Mouse (Mus musculus) small intestine, adult 2 months (tissue): ENCODE measurements around the gene Rnf31. TPM values are rescaled to one million over a fixed set of nuclear protein-coding genes. Genes with fewer than 3 reads are reported as not detected.

Experiments used
- H3K27ac ChIP-seq: fragments of 200-500 bp; 2 replicates; pipeline ENCODE4 v1.5.1; 2012; ENCODE audit warnings: low read depth, low read length, control low read depth, inconsistent platforms; ENCODE audit not compliant: insufficient read depth
- H3K27me3 ChIP-seq: fragments of 200-500 bp; 2 replicates; pipeline ENCODE4 v1.6.1; 2012; ENCODE audit warnings: mild to moderate bottlenecking, moderate library complexity, low read length, inconsistent platforms; ENCODE audit not compliant: control insufficient read depth, insufficient read depth
- H3K36me3 ChIP-seq: fragments of 200-500 bp; 2 replicates; pipeline ENCODE4 v1.6.1; 2012; ENCODE audit warnings: mild to moderate bottlenecking, low read length, control low read depth, inconsistent platforms; ENCODE audit not compliant: control insufficient read depth, insufficient read depth
- H3K4me1 ChIP-seq: fragments of 200-500 bp; 2 replicates; pipeline ENCODE4 v1.6.1; 2012; ENCODE audit warnings: low read length, inconsistent platforms, mixed read lengths; ENCODE audit not compliant: control insufficient read depth, insufficient read depth, insufficient read length
- H3K4me3 ChIP-seq: fragments of 200-500 bp; 2 replicates; pipeline ENCODE4 v1.5.1; 2012; ENCODE audit warnings: low read depth, mild to moderate bottlenecking, control low read depth, inconsistent platforms, low read length, moderate library complexity
- CTCF ChIP-seq: fragments of 200-500 bp; IDR thresholded peaks from 2 replicates; pipeline ENCODE4 v1.5.1; 2012; ENCODE audit warnings: low read depth, mild to moderate bottlenecking, control low read depth, inconsistent platforms, low read length, moderate library complexity, mixed read lengths; ENCODE audit not compliant: insufficient replicate concordance, insufficient read length; ENCODE audit errors: extremely low read depth
- POLR2A ChIP-seq: fragments of 200-500 bp; IDR thresholded peaks from 2 replicates; pipeline ENCODE4 v1.6.1; 2012; ENCODE audit warnings: low read depth, mild to moderate bottlenecking, control low read depth, inconsistent platforms, low read length, moderate library complexity
- WGBS: fragments of 180-500 bp; shearing (Covaris S2); methylation state at CpG from one replicate; pipeline ENCODE4 v1.1.7; 2018; 5-methylcytosine and 5-hydroxymethylcytosine counted together
- polyA plus RNA-seq: library from polyadenylated mRNA; depleted of rRNA; stranded (reverse); fragments of >200 nt; gene quantifications from 2 replicates; pipeline ENCODE4 v1.2.3, GENCODE M21; 2012

Gene Rnf31
- polyA plus RNA-seq, 1 experiment, result 65.8 TPM

GRCm38 (mm10) chr14:55637795-55638194 is 46.3 kb downstream of the Rnf31 start, which contains the start of gene Gm49378:
TSS of gene Gm49378 (minus strand) at chr14:55637895.
- Histone ChIP-seq H3K4me3 (no peak within 1 kb of the TSS), H3K27me3 (no peaks in the 10 kb centered on the region), H3K36me3 (peaks cover 41% of the 10 kb centered on the region), H3K4me1 (peaks cover 7% of the 10 kb centered on the region), H3K27ac (no peak within 1 kb of the TSS)
- WGBS, result 95% methylated on average over 9 of the region's 9 CpGs
- TF ChIP-seq CTCF (no peak), POLR2A (no peak)

- Histone ChIP-seq H3K27me3 (no peaks in the 10 kb centered on the region), H3K36me3 (peaks cover 34% of the 10 kb centered on the region), H3K27ac (no peak overlapping the region), H3K4me1 (peaks cover 11% of the 10 kb centered on the region; the same call in 1 of the 2 replicates), H3K4me3 (no peak overlapping the region)
- WGBS, result 96% methylated on average over 14 of the region's 14 CpGs
- TF ChIP-seq CTCF (no peak), POLR2A (no peak)
Observed at GRCm38 (mm10) chr14:55640816-55641215, 49.3 kb downstream of the Rnf31 start.

GRCm38 (mm10) chr14:55641291-55641690 is 49.8 kb downstream of the Rnf31 start:
- peaks cover 11% of the 10 kb centered on the region; the same call in 1 of the 2 replicates for H3K4me1 ChIP-seq
- no peaks in the 10 kb centered on the region for H3K27me3 ChIP-seq
- WGBS, result 92% methylated on average over 13 of the region's 13 CpGs
- H3K4me3 ChIP-seq, result no peak overlapping the region
- TF ChIP-seq CTCF (no peak), POLR2A (no peak)
- no peak overlapping the region for H3K27ac ChIP-seq
- peaks cover 32% of the 10 kb centered on the region for H3K36me3 ChIP-seq

- H3K4me1 ChIP-seq, result peaks cover 11% of the 10 kb centered on the region; the same call in 1 of the 2 replicates
- 12% methylated on average over 8 of the region's 8 CpGs for WGBS
- peaks cover 31% of the 10 kb centered on the region for H3K36me3 ChIP-seq
- H3K4me3 ChIP-seq, result peak overlapping the region; percentile 93
- TF ChIP-seq CTCF, result no peak
- no peak for TF ChIP-seq POLR2A
- peak overlapping the region; percentile 97 for H3K27ac ChIP-seq
- H3K27me3 ChIP-seq, result no peaks in the 10 kb centered on the region
Observed at GRCm38 (mm10) chr14:55642679-55643059, 51.2 kb downstream of the Rnf31 start.

GRCm38 (mm10) chr14:55643060-55643907 is 51.8 kb downstream of the Rnf31 start, which contains the start of gene Tm9sf1:
TSS of gene Tm9sf1 (minus strand) at chr14:55643806.
- WGBS, result under 1% methylated on average over 89 of the region's 89 CpGs
- H3K4me1 ChIP-seq, result peaks cover 11% of the 10 kb centered on the region; the same call in 1 of the 2 replicates
- H3K27me3 ChIP-seq, result no peaks in the 10 kb centered on the region
- peaks cover 26% of the 10 kb centered on the region for H3K36me3 ChIP-seq
- H3K27ac ChIP-seq, result peak within 1 kb of the TSS; percentile 97
- H3K4me3 ChIP-seq, result peak within 1 kb of the TSS; percentile 93
- TF ChIP-seq CTCF (no peak), POLR2A (peak; percentile 12; the same call in 1 of the 2 replicates)

GRCm38 (mm10) chr14:55644261-55644888 is 52.9 kb downstream of the Rnf31 start:
- Histone ChIP-seq H3K27ac (peak overlapping the region; percentile 45), H3K36me3 (peaks cover 19% of the 10 kb centered on the region), H3K4me1 (peaks cover 14% of the 10 kb centered on the region; the same call in 1 of the 2 replicates), H3K27me3 (no peaks in the 10 kb centered on the region), H3K4me3 (peak overlapping the region; percentile 93)
- 3% methylated on average over 17 of the region's 17 CpGs for WGBS
- no peak for TF ChIP-seq POLR2A
- TF ChIP-seq CTCF, result no peak

- H3K27ac ChIP-seq, result no peak within 1 kb of the TSS
- H3K36me3 ChIP-seq, result peaks cover 1% of the 10 kb centered on the region; the same call in 1 of the 2 replicates
- TF ChIP-seq CTCF (no peak), POLR2A (no peak)
- 91% methylated on average over 2 of the region's 2 CpGs for WGBS
- H3K27me3 ChIP-seq, result no peaks in the 10 kb centered on the region
- H3K4me1 ChIP-seq, result peaks cover 7% of the 10 kb centered on the region; the same call in 1 of the 2 replicates
- H3K4me3 ChIP-seq, result no peak within 1 kb of the TSS
Observed at GRCm38 (mm10) chr14:55649884-55650283, 58.4 kb downstream of the Rnf31 start, which contains the start of gene Tssk4. TSS of gene Tssk4 (plus strand) at chr14:55650184.
